Mouse (Mus musculus): ENCODE results near the gene Mrpl47.
A peak's percentile ranks its signal among the peaks of the same experiment; 100 is the strongest.

DNA sequence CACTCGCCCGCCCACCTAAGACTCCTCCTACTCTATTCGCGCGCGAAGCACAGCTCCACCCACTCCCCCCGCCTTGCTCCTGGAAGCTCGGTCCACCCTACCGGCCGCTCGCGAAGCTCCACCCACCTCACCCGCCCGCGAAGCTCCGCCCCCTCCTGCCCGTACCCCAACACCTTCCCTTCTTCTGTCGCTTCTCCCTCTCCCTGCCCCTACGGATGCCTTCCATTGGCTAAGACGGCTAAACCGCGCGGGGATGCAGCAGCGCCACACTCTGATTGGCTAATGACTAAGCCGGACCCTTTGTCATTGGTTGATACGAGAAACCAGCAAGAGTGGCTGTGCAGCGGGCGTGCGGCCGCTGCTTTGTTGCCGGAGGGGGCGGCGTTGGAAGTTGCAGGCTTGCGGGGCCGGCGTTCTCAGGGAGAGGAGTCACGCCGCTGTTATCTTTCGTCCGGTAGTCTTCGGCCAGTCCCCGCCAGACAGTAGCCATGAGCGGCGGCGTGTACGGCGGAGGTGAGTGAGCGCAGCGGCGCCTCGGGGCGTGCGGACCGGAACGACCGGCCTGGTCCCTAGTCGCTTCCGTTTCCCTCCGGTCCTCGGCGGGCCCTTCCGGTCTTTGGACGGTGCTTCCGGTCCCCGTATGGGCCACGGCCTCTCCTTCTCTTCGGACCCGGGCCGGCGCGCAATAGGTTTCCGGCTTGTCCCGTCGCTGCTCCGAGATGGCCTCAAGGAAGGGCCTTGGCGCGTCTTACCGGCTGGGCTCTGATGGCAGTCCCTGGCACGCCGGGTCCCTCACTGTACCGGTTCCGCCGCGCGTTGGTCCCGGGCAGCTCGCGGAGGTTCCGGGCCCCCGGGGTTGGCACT, 28.8 kb downstream of the Mrpl47 start:
- TF ChIP-seq CTCF (IDR thresholded peaks at IDR 0.05) (peak; percentile 37), EP300 (IDR thresholded peaks at IDR 0.05) (no peak)
